Mouse (Mus musculus): ENCODE results near the gene Cdyl2.

DNA sequence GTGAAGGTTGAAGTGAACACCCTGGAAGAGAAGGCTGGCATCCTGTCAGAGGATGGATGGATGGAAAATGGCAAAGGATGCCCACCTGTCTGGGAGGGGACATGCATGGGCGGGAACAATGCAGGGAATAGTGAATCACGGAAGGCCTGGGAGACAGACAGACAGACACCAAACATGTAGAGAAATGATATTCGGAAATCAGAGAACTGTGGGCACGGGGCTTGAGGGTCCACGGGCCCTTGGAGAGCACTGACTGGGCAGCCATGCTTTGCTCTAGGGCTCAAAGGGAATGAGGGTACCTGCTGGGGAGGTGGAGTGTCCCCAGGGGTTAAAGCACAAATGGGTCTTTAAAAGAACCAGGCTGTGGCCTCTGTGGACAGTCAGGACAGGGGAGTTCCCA lies 113.6 kb downstream of the Cdyl2 start:
- TF ChIP-seq CTCF (IDR thresholded peaks at IDR 0.05; ENCODE audit: low read depth) (no peak), EP300 (optimal IDR thresholded peaks at IDR 0.05) (no peak)

Measured in stomach, postnatal 0 days (tissue).